Mouse (Mus musculus) kidney, adult 2 months (tissue): ENCODE data around the gene Zfp541.

Experiments
- CTCF ChIP-seq: fragments of 200-500 bp; conservative IDR thresholded peaks from 2 replicates; pipeline ENCODE4 v1.5.1; 2011; ENCODE audit warnings: low read depth, mild to moderate bottlenecking, control low read depth, low read length, moderate library complexity, mixed read lengths; ENCODE audit not compliant: insufficient read depth, insufficient read length
- POLR2A ChIP-seq: fragments of 200-500 bp; IDR thresholded peaks from one replicate; pipeline ENCODE4 v1.6.1; 2011; ENCODE audit warnings: low read depth, low read length, control low read depth

DNA sequence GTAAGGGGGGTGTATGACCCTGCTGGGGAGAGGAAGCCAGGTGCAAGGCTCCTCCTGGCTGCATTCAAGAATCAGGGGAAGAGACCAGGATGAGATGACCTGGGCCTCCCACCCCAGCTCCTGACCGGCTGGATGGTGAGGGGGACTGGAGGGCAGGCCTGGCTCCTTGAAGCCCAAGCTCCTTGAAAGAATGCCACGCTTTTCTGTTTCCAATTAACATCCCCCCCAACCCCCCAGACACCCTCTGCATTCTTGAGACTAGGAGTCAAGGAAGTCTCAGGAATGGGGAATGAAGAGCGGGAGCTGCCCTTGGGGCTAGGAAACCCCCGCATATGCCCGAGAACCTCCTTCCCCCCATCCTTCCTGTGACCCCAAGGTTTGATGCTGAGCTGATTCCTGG is 17.1 kb upstream of the Zfp541 start:
- TF ChIP-seq CTCF = no peak
- no peak for TF ChIP-seq POLR2A
